26 mouse cellular contexts compared by ENCODE assay signal in genomic region chr9:19691426-19691825, GRCm38 (mm10). TPM values are rescaled to one million over a fixed set of nuclear protein-coding genes. Genes with fewer than 3 reads are reported as not detected.
"Had no signal": no experiment of that assay in that cellular context is flagged by ENCODE, and none has a peak within 500 bp of the region (broad histone marks: within the 10 kb centered on the region; RNA-seq: fewer than 3 reads in every experiment).

No protein-coding gene starts in this region.

- H3K27ac ChIP-seq: lung, embryonic 15.5 days; midbrain, embryonic 10.5 days; midbrain, embryonic 12.5 days; neural tube, embryonic 13.5 days; neural tube, embryonic 15.5 days had no signal

- H3K9me3 ChIP-seq: lung, embryonic 15.5 days had no signal

- H3K4me1 ChIP-seq: lung, embryonic 15.5 days; midbrain, embryonic 10.5 days; midbrain, embryonic 12.5 days; neural tube, embryonic 13.5 days; neural tube, embryonic 15.5 days had no signal

- H3K36me3 ChIP-seq: lung, embryonic 15.5 days; midbrain, embryonic 10.5 days; midbrain, embryonic 12.5 days; neural tube, embryonic 13.5 days; neural tube, embryonic 15.5 days had no signal

- H3K9ac ChIP-seq: lung, embryonic 15.5 days; midbrain, embryonic 12.5 days; neural tube, embryonic 13.5 days; neural tube, embryonic 15.5 days had no signal

- DNase-seq: lung, adult 2 months; lung, postnatal 14 days; midbrain, embryonic 14.5 days; retina, postnatal 1 day; right cerebral cortex, adult 18-20 months; right cerebral cortex, postnatal 25 days; right cerebral cortex, postnatal 4 days; spleen, adult 18-20 months; thymus, adult 18-20 months; thymus, postnatal 25 days; thymus, postnatal 4 days had no signal

- H3K4me3 ChIP-seq: lung, embryonic 15.5 days; midbrain, embryonic 10.5 days; midbrain, embryonic 12.5 days; myocyte; neural tube, embryonic 13.5 days; neural tube, embryonic 15.5 days had no signal

- H3K27me3 ChIP-seq: lung, embryonic 15.5 days; midbrain, embryonic 12.5 days; neural tube, embryonic 13.5 days; neural tube, embryonic 15.5 days had no signal

RNA-seq across cellular contexts. Expression of gene Olfr857, which starts 17.8 kb away (rescaled TPM):
- total RNA-seq: megakaryocyte, adult 5-6 weeks; megakaryocyte-erythroid progenitor cell, adult 5-6 weeks had no signal
- polyA plus RNA-seq: liver, embryonic 16.5 days; lung, adult 2 months; lung, embryonic 15.5 days; lung, postnatal 0 days; midbrain, embryonic 10.5 days; midbrain, embryonic 12.5 days; midbrain, embryonic 14.5 days; midbrain, embryonic 16.5 days; myocyte; neural tube, embryonic 11.5 days; neural tube, embryonic 13.5 days; neural tube, embryonic 15.5 days; small intestine, adult 2 months; stomach, embryonic 14.5 days; stomach, embryonic 16.5 days had no signal
